Mouse (Mus musculus) CH12.LX (cell line): ENCODE measurements at regions not wholly inside any gene's neighbourhood (a gene's known extent, or its start where the extent isn't known, plus 50 kb on each side); places are given as distances from the start of the nearest gene placed in this dataset.

Experiments used
- DNase-seq: peaks from one replicate; pipeline ENCODE4 v3.0.0-alpha.2; 2013; ENCODE audit errors: extremely low read depth
- H3K27ac ChIP-seq: 2 replicates; pipeline ENCODE4 v1.5.1; 2012; ENCODE audit warnings: low read depth, mild to moderate bottlenecking, control low read depth, moderate library complexity; ENCODE audit not compliant: insufficient read depth
- H3K27me3 ChIP-seq: replicated peaks from 2 replicates; pipeline ENCODE3; 2012; ENCODE audit warnings: inconsistent platforms
- H3K36me3 ChIP-seq, 2 experiments: replicated peaks in 1 of 2; 2 replicates each; pipeline versions ENCODE3 to v1.6.1; 2012; ENCODE audit warnings: inconsistent platforms in 1 of 2, low read length in 1 of 2, mild to moderate bottlenecking in 1 of 2, mixed read lengths in 1 of 2, moderate library complexity in 1 of 2; ENCODE audit not compliant: control insufficient read depth in 1 of 2, insufficient read depth in 1 of 2
- H3K4me1 ChIP-seq, 2 experiments: 2 replicates each; pipeline ENCODE4 v1.6.1; 2012; ENCODE audit warnings: inconsistent platforms in 1 of 2, moderate library complexity in 1 of 2; ENCODE audit not compliant: insufficient read depth in 2 of 2, control insufficient read depth in 1 of 2
- H3K4me2 ChIP-seq: 2 replicates; pipeline ENCODE4 v1.6.1; 2012; ENCODE audit warnings: low read depth, mild to moderate bottlenecking, control low read depth; ENCODE audit not compliant: poor library complexity, insufficient read depth, severe bottlenecking
- H3K4me3 ChIP-seq, 3 experiments: fragments of 150-350 bp in 1 of 3; sonication (generic) in 1 of 3; replicated peaks in 1 of 3; 2 replicates each; pipeline versions ENCODE3 to v1.5.1; 2011 to 2012; ENCODE audit warnings: low read depth in 2 of 3, low read length in 2 of 3, mild to moderate bottlenecking in 2 of 3, moderate library complexity in 2 of 3, control low read depth in 1 of 3, improper control_type of control experiment in 1 of 3, inconsistent platforms in 1 of 3, mixed read lengths in 1 of 3; ENCODE audit not compliant: poor library complexity in 1 of 3
- H3K79me2 ChIP-seq: replicated peaks from 2 replicates; pipeline ENCODE4 v1.6.1; 2012; ENCODE audit warnings: mild to moderate bottlenecking, moderate library complexity; ENCODE audit not compliant: control insufficient read depth, poor library complexity, insufficient read depth, severe bottlenecking; ENCODE audit errors: extremely low read depth
- H3K9ac ChIP-seq: 2 replicates; pipeline ENCODE4 v1.6.1; 2012; ENCODE audit warnings: low read depth, mild to moderate bottlenecking, control low read depth, moderate library complexity; ENCODE audit not compliant: insufficient read depth
- H3K9me3 ChIP-seq: replicated peaks from 2 replicates; pipeline ENCODE3; 2012; ENCODE audit warnings: low read length, inconsistent platforms, mixed read lengths
- CTCF ChIP-seq, 2 experiments: IDR thresholded peaks in 1 of 2; conservative IDR thresholded peaks in 1 of 2; 2 replicates each; pipeline ENCODE4 v1.5.1; 2011 to 2012; ENCODE audit warnings: low read depth in 2 of 2, low read length in 2 of 2, improper control_type of control experiment in 1 of 2, inconsistent platforms in 1 of 2, mild to moderate bottlenecking in 1 of 2, moderate library complexity in 1 of 2
- GABPA ChIP-seq: IDR thresholded peaks from 2 replicates; pipeline ENCODE4 v1.6.1; 2012; ENCODE audit warnings: low read depth, low read length, improper control_type of control experiment, inconsistent platforms; ENCODE audit not compliant: insufficient replicate concordance
- MYC ChIP-seq: IDR thresholded peaks from 2 replicates; pipeline ENCODE4 v1.6.1; 2011; ENCODE audit warnings: low read depth, mild to moderate bottlenecking, improper control_type of control experiment, low read length
- RAD21 ChIP-seq: IDR thresholded peaks from 2 replicates; pipeline ENCODE4 v1.6.1; 2011; ENCODE audit warnings: low read depth, mild to moderate bottlenecking, low read length, improper control_type of control experiment, moderate library complexity
- RCOR1 ChIP-seq: conservative IDR thresholded peaks from 2 replicates; pipeline ENCODE4 v1.6.1; 2012; ENCODE audit warnings: low read depth, mild to moderate bottlenecking, inconsistent platforms, low read length, improper control_type of control experiment
- SMC3 ChIP-seq: IDR thresholded peaks from 2 replicates; pipeline ENCODE4 v1.6.1; 2011; ENCODE audit warnings: low read depth, low read length, improper control_type of control experiment
- USF1 ChIP-seq: IDR thresholded peaks from 2 replicates; pipeline ENCODE4 v1.6.1; 2014; ENCODE audit warnings: low read depth, mild to moderate bottlenecking, inconsistent platforms, low read length, improper control_type of control experiment
- USF2 ChIP-seq: conservative IDR thresholded peaks from 2 replicates; pipeline ENCODE4 v1.6.1; 2011; ENCODE audit warnings: low read depth, low read length, improper control_type of control experiment
- ZC3H11A ChIP-seq: IDR thresholded peaks from 2 replicates; pipeline ENCODE4 v1.6.1; 2012; ENCODE audit warnings: low read depth, mild to moderate bottlenecking, inconsistent platforms, low read length, improper control_type of control experiment
- ZKSCAN1 ChIP-seq: IDR thresholded peaks from 2 replicates; pipeline ENCODE4 v1.6.1; 2012; ENCODE audit warnings: low read depth, inconsistent platforms, low read length, improper control_type of control experiment, borderline replicate concordance
- ZNF384 ChIP-seq: IDR thresholded peaks from 2 replicates; pipeline ENCODE4 v1.6.1; 2012; ENCODE audit warnings: low read depth, low read length, improper control_type of control experiment, inconsistent platforms
- dilution Hi-C: fragments of 300-500 bp; cut with MboI; formaldehyde crosslinking; loops from 2 replicates; pipeline ENCODE4 v1.14.3; 2020; ENCODE audit warnings: low sequenced_read_pairs; ENCODE audit not compliant: extremely low pct_unique_long_range_greater_than_20kb, extremely low pct_ligation_motif_present
- in situ Hi-C: fragments of 300-500 bp; cut with MboI; formaldehyde crosslinking; loops from 3 replicates; pipeline ENCODE4 v1.14.3; 2019; ENCODE audit warnings: low sequenced_read_pairs, low pct_ligation_motif_present, low pct_unique_long_range_greater_than_20kb, mixed read lengths

DNA sequence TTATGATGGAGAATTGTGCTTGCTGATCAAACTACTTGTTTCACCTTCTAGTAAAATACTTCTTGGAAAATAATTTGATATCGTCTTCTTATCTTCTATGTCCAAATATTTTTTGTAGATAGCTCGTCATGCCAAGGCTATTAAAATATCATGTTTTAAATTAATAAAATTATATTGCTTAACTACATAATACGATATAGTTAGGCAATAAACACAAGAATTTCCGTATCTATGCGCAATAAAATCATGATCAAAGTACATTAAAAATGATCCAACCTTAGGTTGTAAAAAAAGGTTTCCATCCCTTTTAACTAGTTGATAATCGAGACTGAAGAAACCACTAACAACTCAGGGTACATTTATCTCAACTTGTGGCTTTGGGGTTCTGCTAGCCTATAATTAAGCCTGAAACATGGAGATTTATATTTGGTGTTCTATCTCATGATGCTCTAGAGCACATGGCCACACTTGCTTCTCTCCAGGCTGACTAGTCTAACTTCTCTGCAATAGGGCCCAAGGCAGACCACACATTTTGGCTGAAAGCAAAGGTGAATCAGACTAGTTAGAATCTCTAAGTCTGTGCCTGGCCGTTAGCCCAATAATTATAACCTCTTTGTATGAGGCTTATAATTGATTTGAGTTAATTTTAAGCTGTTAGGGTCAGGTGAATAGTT lies 314.5 kb downstream of the Plod2 start (continued):
- no peak for TF ChIP-seq RCOR1

DNA sequence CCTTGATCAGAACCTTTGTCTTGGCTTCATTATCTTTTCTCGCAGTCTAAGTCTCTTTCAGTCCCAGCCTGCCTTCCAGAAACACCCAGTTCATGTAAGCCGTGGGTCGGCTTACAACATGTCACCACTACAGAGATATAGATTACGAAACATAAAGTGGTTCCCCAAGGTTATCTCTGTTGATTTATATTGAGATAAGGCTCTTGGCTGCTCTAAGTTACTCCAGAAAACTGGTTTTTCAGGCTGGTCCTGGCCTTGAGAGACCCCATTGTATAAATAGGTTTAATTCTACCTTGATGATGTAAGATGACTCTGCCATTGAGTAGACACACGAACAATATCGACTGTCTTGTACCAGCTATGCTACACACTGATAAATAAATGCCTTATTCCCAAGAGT lies 323.8 kb downstream of the Plod2 start:
- no peaks in the 10 kb centered on the region for H3K79me2 ChIP-seq
- no peak overlapping the region for H3K9ac ChIP-seq
- no peaks in the 10 kb centered on the region for H3K4me1 ChIP-seq
- dilution Hi-C loops, result no loop called here
- TF ChIP-seq ZKSCAN1, result no peak
- no peak for TF ChIP-seq MYC
- no peak for TF ChIP-seq GABPA
- no peak for TF ChIP-seq SMC3
- TF ChIP-seq, all 38 proteins: peak for 0
- Histone ChIP-seq H3K9me3 (no peaks in the 10 kb centered on the region), H3K27ac (no peak overlapping the region), H3K4me2 (no peak overlapping the region), H3K36me3 (no peaks in the 10 kb centered on the region), H3K27me3 (no peaks in the 10 kb centered on the region), H3K4me3 (no peak overlapping the region)
- DNase-seq, result no peak
- in situ Hi-C loops, result no loop called here

DNA sequence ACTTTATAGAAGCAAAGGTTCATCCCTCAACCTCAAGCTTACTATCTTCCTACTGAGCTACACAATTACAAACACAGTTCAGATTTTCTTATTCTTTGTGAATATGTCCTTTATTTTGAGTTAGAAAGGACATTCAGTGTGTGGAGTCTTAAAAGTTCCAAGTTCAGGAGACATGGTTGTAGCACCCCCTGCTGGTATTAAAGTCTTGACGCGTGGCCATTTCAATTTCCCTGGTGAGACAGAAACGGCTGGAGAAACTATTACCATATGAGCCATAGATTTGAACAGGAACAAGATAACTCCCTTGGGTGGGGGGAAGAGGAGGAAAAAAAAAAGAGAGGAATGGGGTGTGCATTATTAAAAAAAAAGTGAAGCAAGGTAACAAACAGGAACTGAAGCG lies 336.6 kb downstream of the Plod2 start:
- peak overlapping the region; percentile 61; the same call in 1 of the 2 replicates for H3K4me2 ChIP-seq
- TF ChIP-seq ZNF384 (no peak), MYC (peak; percentile 69), USF2 (no peak), ZC3H11A (peak; percentile 50; the same call in 1 of the 2 replicates), CTCF (conservative IDR thresholded peaks at IDR 0.05 in 1 of 2, IDR thresholded peaks at IDR 0.05 in 1 of 2; ENCODE audit: low read depth in 2 of 2, low read length in 2 of 2) (peak; percentile 33 to 82), SMC3 (peak; percentile 87), USF1 (no peak), RAD21 (peak; percentile 82)
- H3K9ac ChIP-seq, result no peak overlapping the region
- H3K4me3 ChIP-seq, result no peak overlapping the region
- no peaks in the 10 kb centered on the region for H3K79me2 ChIP-seq
- DNase-seq, result peak; percentile 68
- H3K36me3 ChIP-seq, result no peaks in the 10 kb centered on the region
- H3K4me1 ChIP-seq, result peaks cover 0 to 4% of the 10 kb centered on the region in 2 experiments; a peak in 1 of 4 replicates
- H3K27me3 ChIP-seq, result no peaks in the 10 kb centered on the region
- dilution Hi-C loops (no loop called here), in situ Hi-C loops (no loop called here)
- no peaks in the 10 kb centered on the region for H3K9me3 ChIP-seq
- no peak overlapping the region for H3K27ac ChIP-seq
